Mouse (Mus musculus) heart, embryonic 10.5 days (tissue): Measurements from ENCODE around the gene Macf1. TPM values are rescaled to one million over a fixed set of nuclear protein-coding genes. Genes with fewer than 3 reads are reported as not detected.
A peak's percentile ranks its signal among the peaks of the same experiment; 100 is the strongest.
"Not testable (repeated sequence)": the region's sequence is repeated elsewhere in the genome, so short reads cannot be mapped to it uniquely, and the experiment has no call there.

Source experiments
- DNase-seq: peaks from one replicate; pipeline ENCODE4 v3.0.0-alpha.2; 2017; ENCODE audit warnings: low spot score
- H3K27ac ChIP-seq: fragments of 300-500 bp; sonication (generic); 2 replicates; pipeline ENCODE4 v1.5.1; 2016; ENCODE audit warnings: mild to moderate bottlenecking
- H3K27me3 ChIP-seq: fragments of 300-500 bp; sonication (generic); 2 replicates; pipeline ENCODE4 v1.6.1; 2016; ENCODE audit warnings: mild to moderate bottlenecking; ENCODE audit not compliant: poor library complexity, insufficient read depth, severe bottlenecking
- H3K36me3 ChIP-seq: fragments of 300-500 bp; sonication (generic); 2 replicates; pipeline ENCODE4 v1.6.1; 2016; ENCODE audit warnings: mild to moderate bottlenecking, moderate library complexity
- H3K4me1 ChIP-seq: fragments of 300-500 bp; sonication (generic); 2 replicates; pipeline ENCODE4 v1.6.1; 2016; ENCODE audit warnings: mild to moderate bottlenecking
- H3K4me3 ChIP-seq: fragments of 300-500 bp; sonication (generic); 2 replicates; pipeline ENCODE4 v1.5.1; 2016; ENCODE audit warnings: mild to moderate bottlenecking, moderate library complexity
- H3K9me3 ChIP-seq: fragments of 300-500 bp; sonication (generic); 2 replicates; pipeline ENCODE4 v1.6.1; 2016; ENCODE audit warnings: mild to moderate bottlenecking, moderate library complexity
- WGBS: fragments of 180-500 bp; shearing (Covaris S2); methylation state at CpG from one replicate; pipeline ENCODE4 v1.1.7; 2016; 5-methylcytosine and 5-hydroxymethylcytosine counted together
- polyA plus RNA-seq: library from polyadenylated mRNA; unstranded; fragments of >200 nt; fragmentation: Nextera tagmentation; extraction: Ambion mirVana; gene quantifications from 2 replicates; pipeline ENCODE4 v1.2.1, GENCODE M21; 2016

Gene Macf1
- polyA plus RNA-seq, 1 experiment from 2014 or later, result 57.4 TPM

- 83% methylated on average over 10 of the region's 10 CpGs for WGBS
- Histone ChIP-seq H3K4me1 (no peaks in the 10 kb centered on the region), H3K36me3 (peaks cover 96% of the 10 kb centered on the region)
Observed at GRCm38 (mm10) chr4:123353271-123353877, 330.8 kb downstream of the Macf1 start.

GRCm38 (mm10) chr4:123343471-123343789, 340.7 kb downstream of the Macf1 start:
- peaks cover 20% of the 10 kb centered on the region for H3K4me1 ChIP-seq
- DNase-seq, result no peak
- 2% methylated on average over 6 of the region's 6 CpGs for WGBS
- no peaks in the 10 kb centered on the region for H3K9me3 ChIP-seq
- H3K27me3 ChIP-seq, result peaks cover 62% of the 10 kb centered on the region
- peak overlapping the region; percentile 67 for H3K4me3 ChIP-seq
- peaks cover 4% of the 10 kb centered on the region; the same call in 1 of the 2 replicates for H3K36me3 ChIP-seq
- peak overlapping the region; percentile 29; the same call in 1 of the 2 replicates for H3K27ac ChIP-seq

More at GRCm38 (mm10) chr4:123353271-123353877, 330.8 kb downstream of the Macf1 start:
- no peaks in the 10 kb centered on the region for H3K9me3 ChIP-seq
- H3K27me3 ChIP-seq, result no peaks in the 10 kb centered on the region
- no peak for DNase-seq
- H3K4me3 ChIP-seq, result no peak overlapping the region
- H3K27ac ChIP-seq, result no peak overlapping the region

- H3K4me1 ChIP-seq, result peaks cover 20% of the 10 kb centered on the region
- H3K27ac ChIP-seq, result peak within 1 kb of the TSS; percentile 29; the same call in 1 of the 2 replicates
- peak; percentile 92 for DNase-seq
- peak within 1 kb of the TSS; percentile 67 for H3K4me3 ChIP-seq
- under 1% methylated on average over 65 of the region's 65 CpGs for WGBS
- no peaks in the 10 kb centered on the region; the same call in 1 of the 2 replicates for H3K36me3 ChIP-seq
- peaks cover 66% of the 10 kb centered on the region for H3K27me3 ChIP-seq
- no peaks in the 10 kb centered on the region for H3K9me3 ChIP-seq
Observed at GRCm38 (mm10) chr4:123342642-123343470, 341.3 kb downstream of the Macf1 start, which contains the start of gene Bmp8a. Gene Bmp8a (minus strand): TSS chr4:123343252.

DNA sequence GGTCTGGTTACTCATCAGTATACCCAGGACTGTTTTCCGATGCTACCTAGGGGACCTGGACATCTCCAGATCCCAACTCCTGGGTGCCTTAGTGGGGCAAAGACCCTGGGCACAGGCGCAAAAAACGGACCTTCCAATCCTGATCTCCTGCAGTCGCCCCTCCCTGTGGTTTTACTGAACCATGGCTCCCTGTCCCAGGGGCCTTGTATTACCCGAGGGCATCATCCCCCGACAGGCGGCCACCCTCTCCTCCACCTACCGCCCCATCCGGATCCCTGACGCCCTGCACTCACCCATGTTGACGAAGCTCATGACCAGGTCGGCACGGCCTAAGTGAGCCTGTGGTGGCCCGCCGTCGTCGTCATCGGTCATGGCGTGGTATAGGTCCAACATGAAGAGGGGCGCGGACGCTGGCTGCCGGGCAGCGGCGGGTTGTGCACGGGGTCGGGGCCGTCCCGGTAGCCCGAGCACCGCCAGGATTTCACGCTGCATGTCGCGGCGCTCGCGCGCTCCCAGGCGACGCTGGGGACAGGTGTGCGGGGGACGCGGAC, 342.0 kb downstream of the Macf1 start:
- DNase-seq, result no peak
- H3K27ac ChIP-seq, result no peak overlapping the region
- H3K4me1 ChIP-seq, result peaks cover 20% of the 10 kb centered on the region
- WGBS, result 3% methylated on average over 43 of the region's 43 CpGs
- no peaks in the 10 kb centered on the region for H3K36me3 ChIP-seq
- peak overlapping the region; percentile 67 for H3K4me3 ChIP-seq
- no peaks in the 10 kb centered on the region for H3K9me3 ChIP-seq
- peaks cover 66% of the 10 kb centered on the region for H3K27me3 ChIP-seq

- Histone ChIP-seq H3K36me3 (no peaks in the 10 kb centered on the region), H3K4me3 (no peak overlapping the region), H3K4me1 (peaks cover 20% of the 10 kb centered on the region), H3K27ac (no peak overlapping the region), H3K27me3 (peaks cover 66% of the 10 kb centered on the region), H3K9me3 (no peaks in the 10 kb centered on the region)
- 62% methylated on average over 5 of the region's 5 CpGs for WGBS
- no peak for DNase-seq
Observed at GRCm38 (mm10) chr4:123340232-123340631, 343.9 kb downstream of the Macf1 start.

- Histone ChIP-seq H3K4me3 (no peak overlapping the region), H3K27ac (no peak overlapping the region), H3K27me3 (peaks cover 46% of the 10 kb centered on the region), H3K4me1 (peaks cover 8% of the 10 kb centered on the region; the same call in 1 of the 2 replicates), H3K36me3 (no peaks in the 10 kb centered on the region), H3K9me3 (no peaks in the 10 kb centered on the region)
- DNase-seq, result no peak
- 77% methylated on average over 4 of the region's 4 CpGs for WGBS
Observed at GRCm38 (mm10) chr4:123337693-123338092, 346.5 kb downstream of the Macf1 start.

DNA sequence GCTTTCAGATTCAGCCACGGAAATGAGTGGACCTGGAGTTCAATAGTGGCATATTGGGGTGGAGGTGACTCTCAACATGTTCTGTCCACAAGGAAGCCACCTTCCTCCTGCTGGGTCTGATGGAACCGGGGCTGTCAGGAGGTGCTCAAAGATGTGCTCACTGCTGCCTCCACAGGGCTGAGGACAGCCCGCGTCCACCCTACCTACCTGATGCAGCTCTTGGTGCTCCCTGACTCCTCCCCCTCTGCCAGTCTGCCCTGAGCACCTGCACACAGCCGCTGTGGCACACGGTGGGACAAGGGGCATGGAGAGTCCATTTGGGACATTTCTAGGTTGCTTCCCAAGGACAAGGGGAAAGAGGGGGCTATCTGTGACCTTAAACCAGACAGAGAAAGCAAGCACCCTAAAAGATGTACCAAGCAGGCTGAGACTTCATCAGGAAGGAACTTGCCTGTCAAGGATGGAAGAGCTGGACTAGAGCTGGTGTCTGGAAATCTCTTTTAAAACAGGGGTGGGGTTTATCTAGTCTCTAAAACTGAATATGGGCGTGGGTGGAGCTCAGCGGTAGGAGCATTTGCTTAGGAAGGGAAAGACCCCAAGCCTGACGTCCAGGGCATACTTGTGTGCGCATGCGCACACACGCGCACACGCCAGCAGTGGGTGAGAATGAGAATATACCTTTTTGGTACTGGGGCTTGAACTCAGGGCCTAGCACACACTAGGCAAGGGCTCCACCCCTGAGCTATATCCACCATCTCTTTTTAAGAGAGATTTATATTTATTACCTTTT, 348.2 kb downstream of the Macf1 start:
- Histone ChIP-seq H3K36me3 (no peaks in the 10 kb centered on the region), H3K27ac (no peak overlapping the region), H3K27me3 (peaks cover 29% of the 10 kb centered on the region), H3K4me3 (no peak overlapping the region), H3K9me3 (no peaks in the 10 kb centered on the region), H3K4me1 (no peaks in the 10 kb centered on the region)
- no peak for DNase-seq
- WGBS, result 63% methylated on average over 14 of the region's 14 CpGs

DNA sequence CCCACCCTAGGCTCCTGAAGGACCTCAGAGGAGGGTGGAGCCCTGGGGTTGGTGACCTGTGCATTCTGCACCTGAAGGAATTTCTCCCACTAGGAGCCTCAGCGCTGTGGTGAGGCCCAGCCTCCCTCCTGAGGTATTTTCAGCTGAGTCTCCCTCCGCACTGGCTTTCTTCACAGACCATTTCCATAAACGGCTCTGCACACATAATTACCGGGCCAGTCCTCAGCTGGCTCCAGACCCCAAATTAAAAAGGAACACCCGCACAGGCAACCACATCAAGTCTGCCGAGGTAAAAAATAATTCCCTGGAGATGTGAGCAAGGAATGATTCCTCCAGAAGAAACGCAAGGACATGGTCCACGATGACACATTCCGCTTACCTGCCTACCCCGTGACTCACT, 348.9 kb downstream of the Macf1 start:
- not testable (repeated sequence) for H3K9me3 ChIP-seq

GRCm38 (mm10) chr4:123334177-123334576, 350.0 kb downstream of the Macf1 start:
- Histone ChIP-seq H3K9me3 (no peaks in the 10 kb centered on the region), H3K4me3 (no peak overlapping the region), H3K4me1 (no peaks in the 10 kb centered on the region), H3K27ac (no peak overlapping the region), H3K36me3 (no peaks in the 10 kb centered on the region), H3K27me3 (peaks cover 11% of the 10 kb centered on the region)
- 66% methylated on average over 3 of the region's 3 CpGs for WGBS
- no peak for DNase-seq

More for the DNA sequence above, 348.9 kb downstream of the Macf1 start:
- DNase-seq, H3K36me3 ChIP-seq, H3K27ac ChIP-seq, H3K4me1 ChIP-seq, H3K4me3 ChIP-seq: not testable (repeated sequence)
- WGBS, result 77% methylated on average over 10 of the region's 10 CpGs
- H3K27me3 ChIP-seq, result peaks cover 22% of the 10 kb centered on the region

DNA sequence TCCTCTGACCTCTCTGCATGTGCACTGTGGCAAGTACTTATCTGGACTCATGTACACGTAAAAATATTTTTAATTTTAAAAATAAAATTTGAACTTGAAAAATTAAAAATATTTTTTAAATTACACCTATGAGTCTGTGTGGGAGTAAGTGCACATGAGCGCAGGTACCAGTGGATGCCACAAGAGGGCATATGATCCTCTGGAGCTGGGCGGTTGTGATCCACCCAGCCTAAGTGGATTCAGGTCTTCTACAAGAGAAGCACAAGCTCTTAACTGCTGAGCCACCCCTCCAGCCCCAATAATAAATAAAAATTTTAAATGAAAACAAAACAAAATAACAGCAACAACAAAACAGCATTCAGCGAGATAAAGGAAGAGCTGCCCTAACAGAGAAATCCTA, 351.0 kb downstream of the Macf1 start:
- peaks cover 1% of the 10 kb centered on the region for H3K27me3 ChIP-seq
- 92% methylated on average over 4 of the region's 4 CpGs for WGBS
- no peak for DNase-seq

GRCm38 (mm10) chr4:123331961-123332360, 352.2 kb downstream of the Macf1 start:
- DNase-seq, H3K27me3 ChIP-seq, H3K9me3 ChIP-seq, H3K4me1 ChIP-seq, H3K36me3 ChIP-seq, H3K27ac ChIP-seq, H3K4me3 ChIP-seq: not testable (repeated sequence)
- 88% methylated on average over 1 of the region's 1 CpGs for WGBS

More for the DNA sequence above, 351.0 kb downstream of the Macf1 start:
- H3K27ac ChIP-seq, result no peak overlapping the region
- no peaks in the 10 kb centered on the region for H3K9me3 ChIP-seq
- H3K4me1 ChIP-seq, result no peaks in the 10 kb centered on the region
- no peaks in the 10 kb centered on the region for H3K36me3 ChIP-seq
- no peak overlapping the region for H3K4me3 ChIP-seq

- no peak for DNase-seq
- H3K4me3 ChIP-seq, result no peak overlapping the region
- WGBS, result 58% methylated on average over 5 of the region's 5 CpGs
Observed at GRCm38 (mm10) chr4:123331326-123331725, 352.8 kb downstream of the Macf1 start.

More at GRCm38 (mm10) chr4:123331326-123331725, 352.8 kb downstream of the Macf1 start:
- Histone ChIP-seq H3K36me3 (no peaks in the 10 kb centered on the region), H3K9me3 (no peaks in the 10 kb centered on the region), H3K4me1 (no peaks in the 10 kb centered on the region), H3K27me3 (peaks cover 3% of the 10 kb centered on the region; the same call in 1 of the 2 replicates), H3K27ac (no peak overlapping the region)
